Mouse (Mus musculus): ENCODE data around the gene Tns1. TPM values are rescaled to one million over a fixed set of nuclear protein-coding genes. Genes with fewer than 3 reads are reported as not detected.
"Not testable (repeated sequence)": the region's sequence is repeated elsewhere in the genome, so short reads cannot be mapped to it uniquely, and the experiment has no call there.

Gene Tns1
- 20.3 and 21.5 TPM in 2 replicates for polyA plus RNA-seq (2015; fragmentation: Nextera tagmentation; extraction: Ambion mirVana)

DNA sequence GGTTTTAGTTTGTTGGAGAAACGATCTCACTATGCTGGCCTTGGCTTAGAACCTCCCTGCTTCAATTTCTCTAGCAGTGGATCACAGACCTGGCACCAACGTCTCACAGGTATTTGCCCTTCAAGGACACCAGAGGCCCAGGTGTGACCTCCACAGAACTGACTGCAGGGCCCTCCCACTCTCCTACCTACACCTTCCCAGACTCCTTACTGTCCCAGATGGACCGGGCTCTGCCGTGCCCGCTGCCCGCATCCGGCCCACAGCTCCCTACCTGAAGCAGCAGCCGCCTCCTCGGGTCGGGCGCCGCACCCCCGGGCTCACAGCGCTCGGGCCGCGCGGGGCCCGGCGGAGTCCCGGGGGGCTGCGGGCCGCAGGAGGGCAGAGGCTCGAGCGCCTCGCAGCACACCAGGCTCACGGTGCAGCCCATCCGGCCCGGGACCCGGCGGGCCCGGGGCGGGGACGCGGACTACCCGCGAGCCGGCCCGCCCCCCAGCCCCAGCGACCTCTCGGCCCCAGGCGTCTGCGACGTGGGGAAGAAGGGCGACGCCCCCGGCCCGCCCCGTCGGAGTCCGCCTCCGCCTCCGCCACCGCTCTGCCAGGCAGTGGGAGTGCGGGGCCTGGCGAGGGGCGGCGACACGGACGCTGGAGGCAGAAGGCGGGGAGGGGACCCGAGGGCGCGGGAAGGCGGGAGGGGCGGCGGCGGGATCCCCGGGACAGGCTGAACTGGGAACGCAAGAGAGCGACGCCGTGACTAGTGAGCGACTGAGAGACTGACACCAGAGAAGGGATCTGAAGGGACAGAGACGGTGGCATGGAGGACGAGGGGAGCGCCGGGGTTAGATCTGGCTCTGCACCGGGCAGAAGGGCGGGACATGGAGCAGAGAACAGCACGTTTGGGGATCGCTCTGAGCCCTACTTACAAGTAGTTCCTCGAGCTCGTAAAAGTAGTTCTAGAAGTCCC is at the start of gene Tns1:
Gene Tns1, minus strand, starts transcription at position 429 of the 961 bp plus-strand sequence.
- no peak within 1 kb of the TSS for H3K27ac ChIP-seq (replicated peaks)
- ATAC-seq (ENCODE audit: insufficient read depth), result peak; percentile 62
- peaks cover 9% of the 10 kb centered on the region; the same call in 1 of the 2 replicates for H3K4me1 ChIP-seq (replicated peaks)
- H3K9me3 ChIP-seq (replicated peaks), result no peaks in the 10 kb centered on the region
- H3K4me3 ChIP-seq (replicated peaks), result peak within 1 kb of the TSS; percentile 52
- under 1% methylated on average over 84 of the region's 84 CpGs for WGBS (ENCODE audit: insufficient replicate concordance)
- H3K4me2 ChIP-seq, result peak within 1 kb of the TSS; percentile 77
- H3K27me3 ChIP-seq, result peaks cover 67% of the 10 kb centered on the region
- H3K9ac ChIP-seq, result peak within 1 kb of the TSS; percentile 15; the same call in 1 of the 2 replicates
- H3K36me3 ChIP-seq (replicated peaks), result no peaks in the 10 kb centered on the region

DNA sequence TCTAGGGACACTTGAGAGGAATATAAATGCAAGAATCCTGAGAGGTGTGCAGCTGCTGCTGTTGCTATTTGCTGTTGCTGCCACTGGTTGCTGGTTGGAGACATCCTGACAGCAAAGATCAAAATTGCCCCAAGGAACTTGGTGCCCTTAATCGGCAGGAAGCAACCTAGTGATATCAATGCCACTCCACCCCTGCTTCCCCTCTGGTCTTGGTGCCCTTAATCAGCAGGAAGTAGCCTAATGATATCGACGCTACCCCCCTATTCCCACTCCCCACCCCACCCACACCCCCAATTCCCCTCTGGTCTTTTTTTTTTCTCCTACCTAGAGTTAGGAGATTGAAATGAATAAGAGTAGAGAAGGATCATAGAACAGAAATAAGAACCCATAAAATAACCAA is 48.5 kb upstream of the Tns1 start:
- Histone ChIP-seq H3K4me1 (replicated peaks) (peaks cover 7% of the 10 kb centered on the region; the same call in 1 of the 2 replicates), H3K9me3 (replicated peaks) (no peaks in the 10 kb centered on the region), H3K4me2 (no peak overlapping the region; the same call in 1 of the 2 replicates), H3K36me3 (replicated peaks) (no peaks in the 10 kb centered on the region), H3K27ac (replicated peaks) (no peak overlapping the region), H3K27me3 (no peaks in the 10 kb centered on the region), H3K9ac (no peak overlapping the region), H3K4me3 (replicated peaks) (no peak overlapping the region)
- 33% methylated on average over 3 of the region's 3 CpGs for WGBS (ENCODE audit: insufficient replicate concordance)
- no peak for ATAC-seq (ENCODE audit: insufficient read depth)

DNA sequence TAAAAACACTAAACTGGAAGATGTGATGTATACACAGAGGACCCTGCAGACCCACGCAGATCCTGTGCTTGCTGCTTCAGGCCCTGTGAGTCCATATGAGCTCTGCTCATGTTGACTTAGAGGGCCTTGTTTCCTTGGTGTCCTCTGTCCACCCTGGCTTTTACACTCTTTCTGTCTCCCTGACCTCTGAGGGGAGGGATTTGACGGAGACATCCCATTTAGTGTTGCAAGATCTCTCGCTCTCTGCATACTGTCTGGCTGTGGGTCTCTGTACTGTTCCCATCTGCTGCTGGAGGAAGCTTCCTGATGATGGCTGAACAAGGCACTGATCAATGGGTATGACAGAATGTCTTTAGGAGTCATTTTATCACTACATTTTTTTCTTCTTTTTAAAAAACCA is 45.5 kb upstream of the Tns1 start:
- H3K36me3 ChIP-seq (replicated peaks), result no peaks in the 10 kb centered on the region
- H3K4me1 ChIP-seq (replicated peaks), result peaks cover 7% of the 10 kb centered on the region; the same call in 1 of the 2 replicates
- H3K9me3 ChIP-seq (replicated peaks), result no peaks in the 10 kb centered on the region
- H3K4me3 ChIP-seq (replicated peaks), result no peak overlapping the region
- no peaks in the 10 kb centered on the region for H3K27me3 ChIP-seq
- 68% methylated on average over 3 of the region's 3 CpGs for WGBS (ENCODE audit: insufficient replicate concordance)
- ATAC-seq (ENCODE audit: insufficient read depth), result no peak
- no peak overlapping the region for H3K27ac ChIP-seq (replicated peaks)
- no peak overlapping the region for H3K9ac ChIP-seq
- H3K4me2 ChIP-seq, result no peak overlapping the region

DNA sequence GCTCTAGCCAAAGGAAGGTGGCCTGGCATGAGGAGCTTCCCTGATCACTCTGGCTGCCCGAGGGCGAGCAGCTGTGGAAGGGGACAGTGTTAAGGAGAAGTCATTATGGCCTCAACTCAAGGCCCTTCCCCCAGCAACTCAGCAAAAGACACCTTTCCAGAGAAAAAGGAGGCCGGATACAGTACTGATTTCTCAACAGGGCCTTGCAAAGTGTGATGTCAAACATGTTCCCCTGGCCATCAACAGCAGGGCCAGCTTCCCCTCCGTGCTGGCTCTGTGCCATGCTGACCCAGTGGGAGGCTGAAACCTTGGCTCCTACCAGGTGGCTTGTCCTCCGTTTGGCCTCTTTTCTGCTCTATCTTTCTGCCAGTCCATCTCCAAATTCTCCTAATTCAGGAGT is 42.9 kb upstream of the Tns1 start:
- Histone ChIP-seq H3K36me3 (replicated peaks) (no peaks in the 10 kb centered on the region), H3K4me2 (no peak overlapping the region), H3K27me3 (no peaks in the 10 kb centered on the region), H3K27ac (replicated peaks) (no peak overlapping the region), H3K9ac (no peak overlapping the region), H3K9me3 (replicated peaks) (no peaks in the 10 kb centered on the region), H3K4me3 (replicated peaks) (no peak overlapping the region), H3K4me1 (replicated peaks) (0 out of 2 replicates have a peak, but pooled peaks cover 4% of the 10 kb centered on the region)
- ATAC-seq (ENCODE audit: insufficient read depth), result no peak
- 45% methylated on average over 5 of the region's 5 CpGs for WGBS (ENCODE audit: insufficient replicate concordance)

DNA sequence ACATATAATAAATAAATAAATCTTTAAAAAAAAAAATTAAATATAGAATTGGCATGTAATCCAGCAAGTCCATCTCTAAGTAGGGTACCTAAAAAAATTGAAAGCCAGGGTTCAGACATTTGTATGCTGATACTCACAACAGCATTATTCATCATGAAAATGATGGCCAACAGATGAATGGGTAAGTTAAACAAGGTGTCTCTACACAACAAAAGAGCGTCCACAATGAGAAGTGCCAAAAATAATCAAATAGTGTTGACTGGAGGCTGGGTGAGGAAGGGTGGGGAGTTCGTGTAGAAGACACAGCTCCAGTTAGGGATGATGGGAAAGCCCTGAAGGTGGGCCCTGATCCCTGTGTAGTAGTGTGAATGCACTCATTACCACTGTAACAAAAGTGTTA is 35.8 kb upstream of the Tns1 start:
- no peaks in the 10 kb centered on the region for H3K36me3 ChIP-seq (replicated peaks)
- ATAC-seq (ENCODE audit: insufficient read depth), result no peak
- no peak overlapping the region for H3K27ac ChIP-seq (replicated peaks)
- no peaks in the 10 kb centered on the region for H3K27me3 ChIP-seq
- H3K9ac ChIP-seq, result no peak overlapping the region
- no peak overlapping the region for H3K4me2 ChIP-seq
- no peaks in the 10 kb centered on the region for H3K9me3 ChIP-seq (replicated peaks)
- WGBS (ENCODE audit: insufficient replicate concordance), result 43% methylated on average over 2 of the region's 2 CpGs
- no peak overlapping the region for H3K4me3 ChIP-seq (replicated peaks)
- H3K4me1 ChIP-seq (replicated peaks), result 0 out of 2 replicates have a peak, but pooled peaks cover 5% of the 10 kb centered on the region

DNA sequence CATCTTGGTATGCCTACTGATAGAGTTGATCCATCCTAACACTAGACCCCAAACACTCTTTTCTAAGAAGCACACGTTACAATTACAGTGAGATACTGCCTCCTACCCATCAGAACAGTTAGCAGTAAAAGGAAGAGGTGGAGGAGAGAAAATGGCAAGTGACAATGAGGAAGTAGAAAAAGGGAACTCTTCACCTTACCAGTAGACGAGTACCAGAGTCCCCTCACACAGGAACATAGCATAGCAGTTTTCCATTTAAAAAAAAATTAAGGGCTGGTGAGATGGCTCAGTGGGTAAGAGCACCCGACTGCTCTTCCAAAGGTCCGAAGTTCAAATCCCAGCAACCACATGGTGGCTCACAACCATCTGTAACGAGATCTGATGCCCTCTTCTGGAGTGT is 35.4 kb upstream of the Tns1 start:
- 37% methylated on average over 5 of the region's 5 CpGs for WGBS (ENCODE audit: insufficient replicate concordance)
- not testable (repeated sequence) for ATAC-seq (ENCODE audit: insufficient read depth); H3K4me3 ChIP-seq (replicated peaks); H3K27me3 ChIP-seq; H3K4me1 ChIP-seq (replicated peaks); H3K9me3 ChIP-seq (replicated peaks); H3K36me3 ChIP-seq (replicated peaks); H3K27ac ChIP-seq (replicated peaks); H3K9ac ChIP-seq; H3K4me2 ChIP-seq

DNA sequence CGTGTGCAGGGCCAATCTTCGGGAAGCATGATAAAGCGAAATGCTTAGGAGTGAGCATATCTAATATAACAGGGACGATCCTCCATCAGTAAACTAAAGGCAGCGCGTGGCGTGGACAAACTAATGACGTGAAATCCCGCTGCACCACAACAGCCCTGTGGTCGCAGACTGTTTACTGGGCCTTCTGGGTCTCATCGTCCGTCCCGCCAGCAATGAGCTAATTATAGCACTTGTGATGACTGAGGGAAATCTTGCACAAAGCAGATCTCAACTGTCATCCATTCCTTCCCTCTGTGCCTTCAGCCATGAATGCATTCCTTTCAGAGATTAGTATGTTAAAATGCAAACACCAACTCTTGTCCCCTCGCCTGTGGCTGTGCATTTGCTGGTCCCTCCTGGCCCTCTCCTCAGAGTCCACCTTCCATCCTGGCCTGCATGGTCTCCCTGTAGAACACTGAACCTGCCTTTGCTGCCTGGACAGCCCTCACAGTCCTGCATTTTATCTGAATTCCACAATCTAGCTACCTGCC is 32.2 kb upstream of the Tns1 start:
- Histone ChIP-seq H3K4me1 (replicated peaks) (0 out of 2 replicates have a peak, but pooled peaks cover 5% of the 10 kb centered on the region), H3K4me3 (replicated peaks) (no peak overlapping the region), H3K27ac (replicated peaks) (no peak overlapping the region), H3K36me3 (replicated peaks) (no peaks in the 10 kb centered on the region), H3K9ac (no peak overlapping the region), H3K27me3 (no peaks in the 10 kb centered on the region), H3K9me3 (replicated peaks) (no peaks in the 10 kb centered on the region), H3K4me2 (0 out of 2 replicates have a peak overlapping the region, but pooled peaks have one; percentile 15)
- 21% methylated on average over 14 of the region's 14 CpGs for WGBS (ENCODE audit: insufficient replicate concordance)
- ATAC-seq (ENCODE audit: insufficient read depth), result no peak

DNA sequence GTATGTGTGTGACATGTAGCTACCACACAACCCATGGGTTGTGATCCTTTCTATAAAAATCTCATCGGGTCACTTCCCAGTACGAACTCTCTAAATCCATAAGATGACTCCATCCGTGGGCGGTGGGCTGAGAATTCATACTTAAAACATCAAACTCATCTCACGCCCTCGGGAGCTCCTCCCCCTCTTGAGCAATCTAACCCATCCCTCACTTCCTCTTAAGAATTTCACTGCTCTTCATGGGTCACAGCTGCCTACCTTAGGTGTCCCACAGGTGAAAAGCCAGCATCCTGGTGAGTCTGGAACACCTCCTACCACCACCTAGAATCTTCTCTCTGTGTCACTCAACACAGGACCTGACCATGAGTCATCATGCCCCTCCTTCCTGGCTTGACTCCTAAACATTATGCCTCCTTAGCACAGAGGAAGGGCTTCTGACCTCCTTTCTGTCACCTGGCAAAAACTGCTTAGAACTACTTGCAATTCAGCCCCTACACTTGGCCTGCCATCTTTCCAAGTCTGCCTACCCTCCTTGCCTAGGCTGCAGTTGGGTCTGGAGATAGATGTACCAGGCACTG is 31.3 kb upstream of the Tns1 start:
- Histone ChIP-seq H3K4me2 (no peak overlapping the region), H3K4me3 (replicated peaks) (no peak overlapping the region), H3K4me1 (replicated peaks) (peaks cover 13% of the 10 kb centered on the region), H3K9ac (no peak overlapping the region), H3K9me3 (replicated peaks) (no peaks in the 10 kb centered on the region), H3K36me3 (replicated peaks) (no peaks in the 10 kb centered on the region), H3K27me3 (no peaks in the 10 kb centered on the region), H3K27ac (replicated peaks) (no peak overlapping the region)
- no peak for ATAC-seq (ENCODE audit: insufficient read depth)
- WGBS (ENCODE audit: insufficient replicate concordance), result 32% methylated on average over 6 of the region's 6 CpGs

DNA sequence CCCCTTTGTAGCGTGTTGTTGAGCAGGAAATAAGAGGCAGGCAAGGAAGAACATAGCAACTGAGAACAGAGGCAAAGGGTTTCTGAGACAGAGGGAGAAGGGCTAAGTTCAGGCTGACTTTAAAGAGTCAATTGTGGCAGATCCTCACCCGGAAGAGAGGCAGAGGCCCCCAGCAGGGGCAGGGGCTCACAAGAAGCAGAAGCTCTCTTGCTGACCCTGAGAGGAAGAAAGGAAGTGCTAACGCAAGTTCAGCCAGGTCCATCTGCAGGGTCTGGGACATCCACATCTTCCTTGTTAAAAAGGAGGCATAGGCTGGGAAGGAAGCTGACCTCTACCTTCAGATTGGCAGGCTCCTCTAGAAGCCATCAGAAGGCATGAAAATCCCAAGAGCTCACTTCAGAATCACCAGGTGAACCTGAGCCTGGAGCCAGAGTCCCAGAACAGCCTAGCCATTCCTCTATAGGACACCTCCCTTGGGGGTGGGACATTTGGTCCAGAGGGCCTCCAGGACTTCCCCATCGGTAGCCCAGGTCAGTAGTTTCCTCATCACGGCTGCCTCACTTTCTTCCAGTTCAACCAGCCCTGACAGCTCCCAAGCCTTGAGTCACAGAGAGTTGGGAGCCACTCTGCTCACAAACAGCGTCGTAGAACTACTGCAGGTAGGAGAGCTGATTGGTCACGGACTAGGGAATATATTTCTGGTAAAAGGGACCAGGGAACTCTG is 29.4 kb upstream of the Tns1 start, which contains the start of gene Cxcr2:
Gene Cxcr2, plus strand, starts transcription at position 529 of the 724 bp plus-strand sequence.
- H3K9ac ChIP-seq, result no peak within 1 kb of the TSS
- no peaks in the 10 kb centered on the region for H3K36me3 ChIP-seq (replicated peaks)
- peak within 1 kb of the TSS; percentile 17; the same call in 1 of the 2 replicates for H3K4me3 ChIP-seq (replicated peaks)
- no peak; the same call in 1 of the 2 replicates for ATAC-seq (ENCODE audit: insufficient read depth)
- no peak within 1 kb of the TSS; the same call in 1 of the 2 replicates for H3K4me2 ChIP-seq
- H3K27me3 ChIP-seq, result no peaks in the 10 kb centered on the region
- peaks cover 13% of the 10 kb centered on the region for H3K4me1 ChIP-seq (replicated peaks)
- WGBS (ENCODE audit: insufficient replicate concordance), result 23% methylated on average over 8 of the region's 8 CpGs
- H3K9me3 ChIP-seq (replicated peaks), result no peaks in the 10 kb centered on the region
- H3K27ac ChIP-seq (replicated peaks), result no peak within 1 kb of the TSS

DNA sequence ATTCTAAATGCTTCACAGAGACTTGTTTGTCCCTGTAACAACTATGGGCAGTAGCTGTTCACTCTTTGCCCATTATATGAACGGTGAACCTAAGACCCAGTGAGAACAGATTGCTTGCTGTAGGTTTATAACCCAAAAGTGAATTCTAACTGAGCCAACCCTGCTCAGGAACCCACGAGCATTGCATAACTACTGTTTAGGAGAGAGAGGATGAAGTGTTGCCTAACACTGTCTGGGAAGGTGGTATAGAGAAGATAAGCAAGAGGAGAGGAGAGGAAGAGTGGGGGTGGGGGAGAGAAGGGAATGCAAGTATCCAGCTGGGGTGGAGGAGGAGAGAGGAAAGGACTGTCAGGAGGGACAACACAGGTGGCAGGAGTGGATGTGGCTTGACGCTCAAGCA is 26.8 kb upstream of the Tns1 start:
- H3K9me3 ChIP-seq (replicated peaks), result no peaks in the 10 kb centered on the region
- H3K27ac ChIP-seq (replicated peaks), result no peak overlapping the region
- no peaks in the 10 kb centered on the region for H3K36me3 ChIP-seq (replicated peaks)
- H3K4me3 ChIP-seq (replicated peaks), result no peak overlapping the region
- no peak overlapping the region for H3K9ac ChIP-seq
- ATAC-seq (ENCODE audit: insufficient read depth), result no peak
- H3K27me3 ChIP-seq, result no peaks in the 10 kb centered on the region
- 12% methylated on average over 3 of the region's 3 CpGs for WGBS (ENCODE audit: insufficient replicate concordance)
- H3K4me2 ChIP-seq, result no peak overlapping the region
- H3K4me1 ChIP-seq (replicated peaks), result peaks cover 24% of the 10 kb centered on the region

Data from liver, embryonic 15.5 days (tissue).